Mouse (Mus musculus): ENCODE measurements around the gene Crebbp.
A peak's percentile ranks its signal among the peaks of the same experiment; 100 is the strongest.
"Not testable (repeated sequence)": the region's sequence is repeated elsewhere in the genome, so short reads cannot be mapped to it uniquely, and the experiment has no call there.

Gene Crebbp

DNA sequence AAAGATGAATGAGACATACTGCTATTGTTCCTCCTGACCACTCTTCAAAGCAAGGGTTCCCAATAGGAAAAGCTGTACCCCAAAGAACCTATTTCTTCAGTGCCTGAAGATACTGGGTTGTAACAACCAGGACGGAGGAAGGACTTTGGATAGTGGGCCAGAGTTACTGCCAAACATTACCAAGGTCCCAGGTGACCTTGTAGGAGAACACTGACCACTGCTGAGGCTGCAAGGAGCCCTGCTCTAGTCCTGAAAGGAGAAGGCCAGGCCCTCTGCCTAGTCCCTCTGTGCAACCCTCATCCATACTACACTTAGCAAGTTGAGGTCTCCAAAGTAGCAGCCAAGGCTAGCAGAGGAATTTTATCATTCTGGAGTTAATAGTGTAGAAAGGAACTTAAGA lies 60.7 kb downstream of the Crebbp start:
- DNase-seq (ENCODE audit: low read depth): no peak

DNA sequence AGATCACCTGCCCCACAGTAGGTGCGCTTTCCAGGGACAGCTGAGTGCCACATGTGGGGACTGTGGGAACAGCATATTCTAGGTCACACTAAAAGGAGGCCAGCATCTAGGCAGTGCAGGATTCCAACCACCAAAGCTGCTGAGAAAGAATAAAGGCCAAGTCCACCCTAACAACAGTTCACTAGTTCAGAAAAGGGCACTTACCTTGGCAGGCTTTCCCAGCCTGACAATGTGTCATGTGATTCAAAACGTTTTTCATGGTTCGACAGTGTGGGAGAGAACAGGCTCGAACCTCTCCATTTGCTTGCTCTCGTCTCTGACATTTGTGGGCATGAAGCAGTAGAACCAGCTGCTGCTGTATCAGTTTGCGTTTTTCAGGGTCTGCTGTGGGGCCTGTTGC lies 75.3 kb downstream of the Crebbp start:
- no peak for DNase-seq (ENCODE audit: low read depth)

DNA sequence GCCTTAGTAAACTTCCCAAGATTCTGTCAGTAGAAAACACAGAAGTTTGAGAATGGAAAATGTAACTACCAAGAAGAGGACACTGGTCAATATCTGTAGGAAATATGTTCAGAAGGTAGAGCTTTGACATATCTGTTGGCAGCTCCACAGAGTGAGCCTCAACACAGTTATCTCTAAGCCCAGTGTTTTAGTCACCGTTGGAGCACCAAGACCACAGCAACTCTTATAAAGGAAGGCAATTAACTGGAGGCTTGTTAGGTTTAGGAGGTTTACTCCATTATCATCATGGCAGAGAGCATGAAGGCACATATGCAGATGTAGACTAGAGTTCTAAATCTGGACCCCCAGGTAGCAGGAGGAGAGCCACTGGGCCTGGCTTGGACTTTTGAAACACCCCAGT lies 80.0 kb downstream of the Crebbp start:
- no peak for DNase-seq (ENCODE audit: low read depth)

DNA sequence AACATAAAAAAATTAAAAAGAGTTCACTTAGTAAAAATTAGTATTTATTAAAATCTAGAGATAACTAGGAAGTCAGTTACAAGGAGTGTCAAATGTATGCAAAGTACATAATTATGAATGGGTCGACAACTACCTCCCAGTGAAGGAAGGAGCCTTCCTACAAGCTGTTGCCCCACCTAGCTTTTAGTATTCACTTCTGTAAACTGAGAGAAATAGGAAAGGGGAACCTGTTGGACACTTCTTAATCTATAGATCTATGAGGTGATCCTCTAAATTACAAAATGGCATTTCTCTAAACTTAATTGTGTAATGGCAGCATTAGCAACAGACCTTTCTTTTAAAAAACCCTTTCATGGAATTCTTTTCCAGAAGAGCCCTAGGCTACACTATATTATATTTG lies 84.9 kb downstream of the Crebbp start:
- peak; percentile 17 for DNase-seq (ENCODE audit: low read depth)

DNA sequence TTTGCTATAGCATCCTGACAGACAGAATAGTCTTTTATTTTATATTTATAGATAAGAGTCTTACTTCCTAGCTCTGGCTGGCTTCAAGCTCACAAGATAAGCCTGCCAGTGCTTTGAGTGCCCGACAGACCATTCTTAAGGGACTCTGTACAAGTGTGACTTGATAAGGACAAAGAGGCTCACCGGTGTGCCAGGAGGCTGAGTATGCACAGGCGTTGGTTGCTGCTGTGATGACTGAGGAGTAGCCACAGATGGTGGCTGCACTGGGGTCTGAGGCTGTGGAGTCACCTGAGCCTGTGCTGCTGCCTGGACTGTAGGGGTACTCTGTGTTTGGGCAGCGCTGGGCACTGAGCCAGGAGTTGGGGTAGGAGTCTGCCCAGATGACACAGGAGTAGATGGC lies 96.7 kb downstream of the Crebbp start:
- no peak for DNase-seq (ENCODE audit: low read depth)

DNA sequence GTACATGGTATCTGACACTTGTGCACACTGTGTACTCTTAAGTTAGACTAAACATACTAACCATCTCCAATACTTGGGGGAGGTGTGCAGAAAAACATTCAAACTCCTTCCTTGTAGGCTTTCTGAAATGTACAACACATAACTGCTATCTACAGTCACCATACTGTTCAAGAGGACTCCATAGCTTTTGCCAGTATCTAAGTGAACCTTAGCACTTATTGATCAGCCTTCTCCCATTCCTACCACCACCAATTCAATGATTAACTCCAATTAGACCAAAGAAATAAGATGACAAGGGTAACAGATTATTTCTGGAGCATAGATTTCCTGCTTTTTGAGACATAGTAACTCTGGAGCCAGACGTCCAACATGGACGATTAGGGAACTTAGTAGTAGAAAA lies 113.4 kb downstream of the Crebbp start:
- DNase-seq (ENCODE audit: low read depth): no peak

DNA sequence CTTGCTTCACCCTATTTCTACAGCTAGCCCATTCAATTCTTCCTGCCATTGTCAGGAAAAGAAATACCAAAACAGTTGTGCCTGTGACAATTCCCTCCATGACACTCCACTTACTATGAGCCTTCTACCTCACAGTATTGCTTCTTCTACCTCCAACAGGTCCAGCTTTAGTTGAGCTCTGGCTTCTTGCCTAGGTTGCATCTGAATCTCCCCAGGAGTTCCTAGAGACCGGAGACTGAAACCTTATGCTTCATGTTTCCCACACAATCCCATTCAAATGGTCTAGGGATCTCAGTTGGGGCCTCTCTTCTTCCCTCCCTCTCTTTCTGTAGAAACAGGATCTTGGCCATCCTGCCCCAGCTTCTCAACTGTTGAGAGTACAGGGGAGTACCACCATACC lies 116.3 kb downstream of the Crebbp start:
- no peak for DNase-seq (ENCODE audit: low read depth)

DNA sequence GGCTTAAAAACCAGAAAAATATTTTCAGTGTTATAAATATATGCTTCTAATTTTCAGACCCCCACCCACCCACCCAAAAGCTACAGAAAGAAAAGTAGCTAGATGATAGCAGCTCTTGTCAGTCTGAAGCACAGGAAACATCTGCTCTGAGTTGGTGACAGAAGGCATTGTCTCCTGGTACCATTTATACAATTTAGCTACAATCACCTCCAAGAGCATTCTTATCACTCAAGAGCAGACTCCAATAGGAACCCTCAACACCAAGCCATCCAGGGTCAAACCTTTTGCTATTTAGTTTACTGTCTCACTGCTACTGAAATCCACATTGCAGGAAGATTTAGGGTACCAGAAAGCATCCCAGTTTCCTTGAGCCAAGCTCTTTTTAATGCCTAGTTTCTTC lies 116.9 kb downstream of the Crebbp start:
- no peak for DNase-seq (ENCODE audit: low read depth)

DNA sequence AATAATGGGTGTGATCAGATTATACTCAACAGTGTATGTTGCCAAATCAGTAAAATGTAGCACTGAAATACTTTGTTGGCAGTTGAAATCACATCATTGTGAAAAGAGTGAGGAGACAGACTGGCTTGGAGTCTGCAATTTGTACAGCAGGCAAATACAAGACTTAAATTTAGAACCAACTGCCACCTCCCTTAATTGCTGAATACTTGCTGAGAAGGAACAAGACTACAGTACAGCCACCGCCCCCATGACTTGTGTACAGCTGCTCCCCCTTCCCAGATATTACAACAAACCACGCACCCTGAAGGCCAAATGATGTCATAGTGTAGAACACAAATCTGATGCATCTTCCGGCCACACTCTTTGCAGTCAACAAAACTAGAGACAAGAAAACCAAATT lies 117.7 kb downstream of the Crebbp start:
- DNase-seq (ENCODE audit: low read depth): peak; percentile 24

DNA sequence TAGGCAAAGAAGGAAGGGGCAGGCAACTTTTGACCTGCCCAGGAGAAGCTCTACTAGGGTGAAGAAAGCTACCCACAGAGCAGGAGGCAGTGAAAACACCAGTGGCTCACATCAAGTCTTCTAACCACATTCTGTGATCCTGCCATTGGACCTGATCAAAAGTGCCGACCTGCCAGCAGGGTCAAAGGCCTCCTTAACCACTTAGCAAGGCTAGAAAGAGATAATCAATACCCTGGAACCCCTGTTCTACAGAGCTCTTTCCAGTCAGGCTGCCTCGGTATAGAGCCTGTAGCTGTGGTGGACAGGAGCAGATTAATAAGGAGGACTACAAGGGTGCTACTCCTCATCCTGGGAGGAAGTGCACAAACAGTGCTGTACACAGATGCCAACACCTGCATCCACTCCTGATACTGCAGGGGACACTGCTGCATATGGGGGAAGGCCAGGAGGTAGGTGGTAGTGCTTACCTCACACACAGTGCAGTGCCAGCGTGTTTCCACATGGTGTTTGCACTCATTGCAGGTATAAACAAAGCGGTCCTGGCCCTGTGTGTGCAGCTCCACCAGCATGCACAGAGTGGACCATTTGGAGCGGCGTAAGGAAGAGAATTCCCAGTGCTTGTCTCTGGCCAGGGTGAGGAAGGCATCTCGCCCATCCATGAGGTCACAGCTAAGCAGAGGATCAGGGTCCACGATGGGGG lies 126.4 kb downstream of the Crebbp start:
- no peak for DNase-seq (ENCODE audit: low read depth)

DNA sequence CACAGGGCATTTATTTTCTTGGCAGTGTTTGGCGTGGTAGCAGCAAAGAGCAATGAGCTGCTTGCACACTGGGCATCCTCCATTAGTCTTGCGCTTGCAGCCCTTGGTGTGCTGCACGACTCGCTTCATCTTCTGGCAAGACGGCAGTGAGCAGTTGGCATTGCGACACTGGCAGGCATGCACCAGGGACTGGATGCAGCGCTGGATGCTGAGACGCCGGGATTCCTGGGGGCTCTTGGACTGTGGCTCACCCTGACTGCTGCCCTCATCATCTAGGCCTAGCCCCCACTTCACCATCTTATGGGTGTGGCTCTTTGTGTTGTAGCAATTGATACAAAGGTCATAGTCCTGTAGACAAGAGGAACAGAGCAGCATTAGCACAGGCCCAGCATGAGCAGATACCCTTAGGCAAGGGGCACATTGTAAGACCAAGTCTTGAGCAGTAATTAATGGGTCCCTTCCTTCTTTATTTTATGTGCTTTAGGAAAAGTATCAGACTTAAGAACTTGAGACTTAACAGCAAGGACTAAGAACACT lies 127.9 kb downstream of the Crebbp start:
- DNase-seq (ENCODE audit: low read depth): no peak

DNA sequence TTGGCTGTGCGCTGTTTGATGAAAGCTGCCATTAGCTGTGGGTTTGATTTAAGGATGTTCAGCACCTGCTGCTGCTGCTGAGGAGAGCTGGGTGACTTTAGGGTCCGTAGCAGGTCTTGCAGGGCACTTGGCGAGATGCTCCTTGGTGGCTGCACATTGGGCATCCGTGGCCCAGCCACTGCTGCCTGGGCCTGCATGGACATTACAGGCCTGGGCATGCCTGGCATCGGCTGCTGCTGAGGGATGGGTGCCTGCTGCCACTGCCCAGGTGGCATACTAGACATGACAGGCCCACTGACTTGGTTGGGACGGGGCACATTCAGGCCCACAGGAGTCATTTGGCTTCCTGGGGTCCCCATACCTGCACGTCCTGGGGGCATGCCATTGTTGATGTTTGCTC lies 128.7 kb downstream of the Crebbp start:
- no peak for DNase-seq (ENCODE audit: low read depth)

DNA sequence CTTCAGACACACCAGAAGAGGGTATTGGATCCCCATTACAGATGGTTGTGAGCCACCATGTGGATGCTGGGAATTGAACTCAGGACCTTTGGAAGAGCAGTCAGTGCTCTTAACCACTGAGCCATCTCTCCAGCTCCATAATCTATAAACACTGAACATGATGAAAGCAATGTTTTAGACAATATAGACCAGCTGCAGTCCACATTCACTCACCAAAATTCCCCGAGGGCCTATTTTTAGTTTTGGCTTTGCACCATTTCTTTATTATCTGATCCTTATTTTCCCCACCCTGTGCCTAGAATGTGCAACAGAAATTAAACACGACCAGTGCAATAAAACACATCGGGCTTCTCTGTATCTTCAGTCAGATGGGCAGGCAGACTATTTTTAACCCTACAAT lies 133.4 kb downstream of the Crebbp start:
- DNase-seq (ENCODE audit: low read depth): not testable (repeated sequence)

DNA sequence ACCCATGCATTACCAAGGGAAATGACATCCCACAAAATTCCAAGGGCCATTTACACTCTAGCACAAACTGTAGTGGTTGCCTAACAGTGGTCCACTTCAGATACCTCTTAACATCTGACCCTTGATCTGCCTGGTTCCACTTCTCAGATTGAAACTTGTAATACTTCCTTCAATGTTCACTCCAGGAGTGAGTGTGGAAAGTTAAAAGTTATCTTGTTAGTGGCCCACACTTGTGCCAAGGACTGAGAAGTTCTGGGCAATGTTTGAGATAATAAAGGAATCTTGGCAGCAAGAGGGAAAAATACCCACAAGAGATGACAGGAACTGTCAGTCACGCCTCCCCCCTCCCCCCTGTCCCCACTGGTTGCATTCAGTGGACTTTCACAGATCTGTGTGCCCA lies 134.1 kb downstream of the Crebbp start:
- DNase-seq (ENCODE audit: low read depth): no peak

DNA sequence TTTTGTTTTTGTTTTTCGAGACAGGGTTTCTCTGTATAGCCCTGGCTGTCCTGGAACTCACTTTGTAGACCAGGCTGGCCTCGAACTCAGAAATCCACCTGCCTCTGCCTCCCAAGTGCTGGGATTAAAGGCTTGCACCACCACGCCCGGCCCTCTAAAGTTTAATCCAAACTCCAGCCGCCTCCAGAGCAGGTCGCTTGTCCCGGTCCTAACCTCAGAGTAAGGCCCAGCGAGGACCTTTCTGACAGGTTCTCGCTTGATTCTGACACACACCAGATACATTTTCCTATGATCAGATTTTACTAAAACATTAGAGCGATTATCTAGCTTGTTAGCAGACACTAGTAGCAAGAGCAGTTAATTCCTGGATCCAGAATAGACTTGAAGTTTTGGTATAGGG lies 135.5 kb downstream of the Crebbp start:
- not testable (repeated sequence) for DNase-seq (ENCODE audit: low read depth)

DNA sequence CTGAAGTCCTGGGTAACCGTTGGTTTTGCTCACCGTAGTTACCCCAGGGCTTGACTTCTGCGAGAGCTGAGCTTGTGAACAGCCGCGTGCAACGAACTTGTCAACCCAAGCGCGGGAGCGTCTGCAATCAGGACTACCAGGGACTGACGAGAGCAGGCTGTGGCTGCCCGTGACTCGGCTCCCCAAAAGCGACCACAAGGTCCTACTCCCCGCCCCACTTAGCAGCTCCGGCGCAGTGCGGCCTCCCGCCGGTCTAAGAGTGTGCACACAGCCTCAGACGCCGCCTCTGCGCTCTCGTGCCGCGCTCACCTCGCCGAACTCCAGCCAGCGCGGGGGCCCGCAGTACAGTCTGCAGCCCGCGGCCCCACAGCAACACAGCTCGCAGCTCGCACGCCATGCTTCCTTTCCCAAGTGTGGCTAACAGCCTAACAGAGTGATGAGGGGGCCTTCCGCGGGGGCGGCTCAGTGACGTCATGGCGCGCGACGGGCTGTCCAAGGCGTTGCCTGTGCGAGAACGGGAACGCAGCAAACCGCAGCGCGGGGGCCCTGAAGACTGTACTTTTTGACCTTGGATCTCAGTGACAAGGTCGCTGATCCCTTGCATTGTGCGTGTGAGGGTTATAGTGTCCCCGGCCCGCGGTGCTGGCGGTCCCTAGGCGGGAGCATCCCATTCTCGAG lies 136.3 kb downstream of the Crebbp start, which contains the start of gene Trap1:
Gene Trap1 (minus strand): TSS at position 444 of the 678 bp plus-strand sequence.
- peak; percentile 92 for DNase-seq (ENCODE audit: low read depth)

DNA sequence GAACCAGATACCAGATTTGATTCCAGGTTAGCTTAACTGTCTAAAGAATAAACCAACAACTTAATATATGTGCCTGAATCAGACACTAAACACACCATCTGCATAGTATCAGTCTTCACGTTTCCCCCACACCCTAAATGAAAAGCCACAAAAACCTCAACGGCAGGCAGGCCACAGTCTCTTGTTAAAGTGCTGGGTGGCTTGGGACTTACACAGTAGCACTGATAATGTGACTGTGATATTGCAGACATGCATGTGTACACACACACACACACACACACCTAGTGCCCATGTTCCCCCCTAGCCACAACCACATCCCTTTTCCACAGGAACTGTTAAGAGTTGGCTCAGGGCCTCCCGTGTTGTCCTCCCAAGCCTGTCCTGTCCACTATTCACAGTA lies 139.0 kb downstream of the Crebbp start:
- DNase-seq (ENCODE audit: low read depth): peak; percentile 95

DNA sequence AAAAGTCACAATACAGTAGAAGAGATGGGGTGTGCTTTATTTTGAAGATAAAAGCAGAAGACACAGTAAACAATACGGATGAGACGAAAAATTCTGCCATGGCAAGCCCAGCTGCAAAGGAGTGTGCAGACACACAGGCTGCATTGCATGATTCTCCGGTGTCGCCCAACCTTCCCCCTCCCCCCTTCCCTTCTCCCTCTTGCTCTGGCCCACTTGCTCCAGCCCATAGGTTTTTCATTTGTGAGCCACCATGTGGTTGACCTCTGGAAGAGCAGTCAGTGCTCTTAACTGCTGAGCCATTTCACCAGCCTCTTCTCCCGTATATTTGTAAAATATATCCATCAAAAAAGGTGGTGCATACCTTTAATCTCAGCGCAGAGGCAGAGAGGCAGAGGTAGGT lies 139.5 kb downstream of the Crebbp start:
- DNase-seq (ENCODE audit: low read depth): peak; percentile 37

DNA sequence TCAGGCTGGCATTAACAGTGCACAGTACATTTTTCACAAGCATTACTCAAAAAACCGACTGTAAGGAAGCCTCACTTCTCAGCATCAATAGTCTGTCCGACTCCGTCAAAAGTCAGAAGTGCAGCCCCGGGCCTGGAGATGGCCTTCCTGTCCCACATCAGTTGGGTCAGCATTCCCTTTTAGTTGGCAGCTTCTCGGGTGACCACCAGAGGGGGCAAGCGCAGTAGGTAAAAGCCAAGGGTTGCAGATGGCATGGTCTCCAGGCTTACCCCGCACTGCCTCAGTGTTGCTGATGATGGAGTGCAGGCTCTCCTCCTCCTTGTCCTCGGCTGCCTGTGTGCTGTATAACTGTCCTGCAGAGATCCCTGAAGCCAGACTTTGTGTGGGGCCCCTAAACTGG lies 145.2 kb downstream of the Crebbp start:
- peak; percentile 65 for DNase-seq (ENCODE audit: low read depth)

DNA sequence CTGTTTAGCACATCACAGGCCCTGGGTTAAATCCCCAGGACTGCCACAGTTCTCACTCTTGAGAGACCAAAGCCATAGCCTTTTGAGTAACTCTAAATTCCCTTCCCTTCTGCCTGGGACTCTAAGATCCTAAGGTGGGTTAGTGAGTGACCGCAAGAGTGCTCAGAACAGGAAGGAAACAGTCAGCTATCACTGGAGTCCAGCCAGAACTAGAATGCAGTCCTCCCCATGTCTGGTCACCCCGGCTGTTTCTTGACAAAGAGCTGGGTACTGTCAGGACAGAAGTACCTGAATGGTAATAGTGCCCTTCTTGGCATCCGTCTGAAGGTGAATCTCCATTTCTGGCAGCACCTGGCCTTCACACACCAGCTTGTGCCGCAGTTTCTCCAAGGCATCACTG lies 148.9 kb downstream of the Crebbp start:
- peak; percentile 54 for DNase-seq (ENCODE audit: low read depth)

DNA sequence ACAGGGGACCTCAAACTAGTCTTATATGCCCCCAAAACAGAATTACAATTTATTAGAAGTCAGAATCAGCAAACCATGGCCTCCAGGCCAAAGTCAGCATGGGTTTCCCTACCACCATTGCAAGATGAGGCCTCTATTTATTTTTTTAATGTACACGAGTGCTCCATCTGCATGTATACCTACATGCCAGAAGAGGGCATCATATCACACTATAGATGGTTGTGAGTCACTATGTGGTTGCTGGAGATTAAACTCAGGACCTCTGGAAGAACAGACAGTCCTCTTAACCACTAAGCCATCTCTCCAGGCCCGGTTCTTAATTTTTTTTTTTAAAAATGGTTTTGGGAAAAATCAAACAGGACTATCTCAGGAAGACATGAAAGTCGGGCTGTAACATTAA lies 160.0 kb downstream of the Crebbp start:
- DNase-seq (ENCODE audit: low read depth): peak; percentile 57

DNA sequence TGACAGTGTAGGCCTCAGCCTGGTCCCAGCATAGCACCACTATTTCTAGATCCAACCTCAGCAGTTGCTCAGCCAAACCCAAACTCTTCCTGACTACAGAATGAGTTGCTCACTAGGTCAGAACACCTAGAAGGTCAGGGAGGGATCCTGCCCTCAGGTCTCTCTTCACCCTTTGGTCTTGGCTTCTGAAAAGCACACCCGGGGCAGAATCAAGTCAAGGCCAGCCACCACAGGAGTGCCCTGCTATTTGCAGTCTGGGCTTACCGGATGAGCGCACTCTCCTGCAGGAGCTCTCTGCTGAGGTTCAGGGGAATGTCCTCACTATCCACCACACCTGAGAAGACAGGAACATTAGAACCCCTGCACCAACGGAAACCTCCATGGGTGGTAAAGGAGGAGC lies 161.2 kb downstream of the Crebbp start:
- no peak for DNase-seq (ENCODE audit: low read depth)

DNA sequence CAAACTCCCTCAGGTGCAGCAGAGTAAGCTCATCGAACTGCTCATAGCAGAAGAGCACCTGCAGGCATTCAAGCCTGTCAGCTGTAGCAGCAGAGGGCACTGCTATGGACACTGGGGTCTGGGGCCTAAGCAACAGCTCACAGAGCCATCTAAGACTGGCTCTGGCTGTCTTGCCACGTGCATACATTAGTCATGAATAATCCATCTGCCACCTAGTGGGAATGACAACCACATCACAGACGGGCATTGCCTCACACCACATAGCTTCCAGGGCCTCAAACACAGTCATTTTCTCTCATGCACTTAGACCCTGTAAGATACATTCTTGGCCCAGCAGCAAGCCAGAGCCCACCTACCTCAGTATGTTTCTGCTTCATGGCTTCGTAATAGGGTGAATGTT lies 168.3 kb downstream of the Crebbp start:
- peak; percentile 30 for DNase-seq (ENCODE audit: low read depth)

DNA sequence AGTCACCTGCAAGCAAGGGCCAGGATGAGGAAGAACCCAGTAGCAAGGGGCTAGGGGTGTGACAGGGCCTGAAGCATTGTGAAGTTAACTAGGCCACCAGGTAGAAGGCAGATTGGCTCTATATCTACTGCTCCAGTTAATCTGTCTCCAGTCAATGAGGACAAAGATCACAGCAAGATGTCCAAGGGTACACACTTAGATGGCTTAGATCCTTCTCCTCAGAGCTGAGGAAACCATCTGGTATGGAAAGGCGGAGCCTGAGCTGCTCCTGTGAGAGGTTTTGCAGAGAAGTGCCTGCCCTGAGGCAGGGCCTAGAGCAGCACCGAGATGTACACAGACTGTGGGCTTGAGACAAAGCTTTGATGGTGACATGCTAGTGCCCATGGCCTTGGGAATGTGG lies 169.7 kb downstream of the Crebbp start:
- DNase-seq (ENCODE audit: low read depth): no peak

Measured in 416B (cell line).